Mouse (Mus musculus): ENCODE data around the gene Sec16b.

Gene Sec16b

DNA sequence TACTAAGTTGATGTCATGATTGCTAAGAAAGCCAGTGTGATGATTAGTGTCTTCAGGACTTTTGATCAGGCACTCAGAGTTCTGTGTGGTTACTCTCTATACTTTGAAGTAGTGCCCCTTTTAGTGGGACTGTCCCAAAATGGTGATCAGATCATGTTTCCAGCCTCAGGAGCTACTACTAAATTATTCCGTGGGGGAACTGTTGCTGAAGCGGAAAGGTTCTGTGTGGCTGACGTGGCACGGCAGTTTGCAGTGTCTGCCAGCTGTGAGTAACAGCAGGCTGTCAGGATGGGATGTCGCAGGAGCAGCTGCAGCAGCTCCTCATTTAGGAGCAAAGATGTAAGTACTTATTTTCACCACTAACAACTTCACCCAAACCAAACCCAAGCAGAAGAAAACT is at the start of gene Sec16b:
Gene Sec16b, plus strand, starts transcription at position 207 of the 400 bp plus-strand sequence.
- DNase-seq (ENCODE audit: low spot score in 2 of 2) = no peak

DNA sequence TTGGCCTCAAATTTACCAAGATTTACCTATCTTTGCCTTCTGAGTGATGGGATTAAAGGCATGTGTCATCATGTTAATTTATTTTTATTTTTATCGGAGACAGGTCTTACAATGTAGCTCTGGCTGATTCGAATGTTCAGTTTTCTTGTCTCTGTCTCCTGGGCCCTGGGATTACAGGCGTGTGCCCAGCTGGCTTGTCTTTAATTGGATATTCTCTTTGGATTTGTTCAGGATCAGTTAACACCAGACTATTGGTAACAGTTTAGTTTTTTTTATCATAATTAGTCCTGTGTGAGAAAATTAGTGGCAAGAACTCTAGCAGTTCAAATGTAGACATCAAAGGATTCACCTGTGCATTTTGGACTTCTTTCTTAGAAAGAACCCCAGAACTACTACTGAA is 48.7 kb upstream of the Sec16b start:
- no peak for DNase-seq (ENCODE audit: low spot score in 2 of 2)

DNA sequence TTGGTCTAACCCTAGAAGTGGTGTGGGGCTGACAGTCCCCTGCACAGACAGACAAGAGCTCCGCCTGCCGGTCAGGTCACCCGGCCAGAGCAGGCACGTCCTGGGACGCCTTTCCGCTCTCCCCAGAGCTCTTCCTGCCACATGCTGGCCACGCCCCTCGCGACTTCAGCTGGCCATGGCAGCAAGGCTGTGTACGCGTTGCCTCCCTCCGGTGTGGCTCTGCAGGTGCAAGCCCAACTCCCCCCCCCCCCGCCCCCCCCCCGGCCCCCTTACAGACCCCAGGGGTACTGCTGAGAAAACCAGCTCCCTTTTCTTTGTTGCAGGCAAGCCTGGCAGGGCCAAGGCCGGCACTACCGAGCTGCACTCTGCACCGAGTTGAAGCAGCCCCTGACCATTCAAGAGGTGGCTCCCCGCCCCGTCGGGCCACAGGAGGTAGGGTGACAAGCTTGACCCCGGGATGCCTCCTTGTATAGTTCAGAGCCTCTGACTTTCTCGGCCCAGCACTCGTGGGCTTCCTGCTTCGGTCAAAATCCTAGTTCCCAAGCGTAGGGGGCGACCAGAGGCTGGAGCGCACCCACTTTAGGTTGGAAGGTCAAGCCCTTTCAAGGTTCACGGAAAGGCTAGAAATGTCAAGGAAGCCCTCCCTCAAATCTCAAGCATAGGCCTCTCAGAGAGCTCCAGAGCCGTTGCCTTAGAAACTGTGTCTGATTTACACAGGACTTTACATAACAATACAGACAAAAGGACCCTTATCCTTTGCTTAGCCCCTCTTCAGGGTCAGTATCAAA is 47.9 kb upstream of the Sec16b start, which contains the start of gene Cryzl2:
Gene Cryzl2, plus strand, starts transcription at position 157 of the 788 bp plus-strand sequence.
- peak in 1 of 2 experiments; percentile 49 for DNase-seq (ENCODE audit: low spot score in 2 of 2)

DNA sequence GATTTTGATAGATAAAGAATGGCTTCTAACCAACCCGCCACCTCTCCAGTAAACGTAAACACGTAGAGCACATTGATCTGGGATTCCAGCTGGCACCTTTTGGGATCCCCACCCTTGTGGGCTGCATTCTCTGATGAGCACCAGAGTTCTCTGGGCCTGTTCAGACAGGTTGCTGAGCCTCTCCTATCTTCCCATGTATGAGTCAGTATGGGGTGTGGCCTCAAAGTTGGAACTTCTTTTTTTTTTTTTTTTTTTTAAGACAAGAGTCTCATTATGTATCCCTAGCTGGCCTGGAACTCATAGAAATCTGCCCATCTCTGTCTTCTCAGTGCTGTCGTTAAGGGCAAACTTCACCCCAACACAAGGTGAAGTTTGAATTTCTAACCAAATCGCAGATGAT is 46.6 kb upstream of the Sec16b start:
- DNase-seq (ENCODE audit: low spot score in 2 of 2) = no peak

DNA sequence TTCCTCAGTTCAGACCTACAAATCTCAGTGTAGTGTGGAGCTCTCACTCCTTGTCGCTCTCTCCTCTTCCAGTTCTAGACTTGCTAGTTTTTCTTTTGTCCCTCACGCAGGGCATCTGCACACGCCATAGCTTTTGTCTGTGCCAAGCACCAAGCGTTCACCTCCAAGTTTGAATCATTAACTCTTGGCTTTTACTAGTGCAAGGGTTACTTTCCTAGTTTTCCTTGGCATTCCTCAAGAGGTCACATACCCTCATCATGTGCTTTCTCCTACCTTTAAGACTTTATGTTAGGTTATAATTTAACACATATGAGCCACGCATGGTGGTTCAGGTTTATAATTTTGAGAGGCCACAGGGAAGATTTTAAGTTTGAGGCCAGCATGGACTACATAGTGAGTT is 45.3 kb upstream of the Sec16b start:
- DNase-seq (ENCODE audit: low spot score in 2 of 2) = no peak

DNA sequence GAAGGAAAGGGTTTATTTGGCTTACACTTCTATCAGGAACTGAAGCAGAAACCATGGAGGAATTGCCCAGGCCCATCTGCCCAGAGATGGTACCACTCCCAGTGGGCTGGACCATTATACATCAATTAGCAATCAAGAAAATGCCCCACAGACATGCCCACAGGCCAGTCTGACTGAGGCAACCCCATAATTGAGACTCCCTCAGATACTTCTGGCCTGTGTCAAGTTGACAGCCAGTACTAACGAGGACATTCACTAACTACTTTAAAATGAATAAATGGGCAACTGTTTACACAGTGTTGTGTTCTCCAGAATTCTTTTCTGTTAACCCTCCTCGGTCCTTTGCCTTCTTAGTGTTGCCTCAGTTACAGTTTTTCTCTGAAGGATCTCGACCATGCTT is 44.2 kb upstream of the Sec16b start:
- no peak for DNase-seq (ENCODE audit: low spot score in 2 of 2)

DNA sequence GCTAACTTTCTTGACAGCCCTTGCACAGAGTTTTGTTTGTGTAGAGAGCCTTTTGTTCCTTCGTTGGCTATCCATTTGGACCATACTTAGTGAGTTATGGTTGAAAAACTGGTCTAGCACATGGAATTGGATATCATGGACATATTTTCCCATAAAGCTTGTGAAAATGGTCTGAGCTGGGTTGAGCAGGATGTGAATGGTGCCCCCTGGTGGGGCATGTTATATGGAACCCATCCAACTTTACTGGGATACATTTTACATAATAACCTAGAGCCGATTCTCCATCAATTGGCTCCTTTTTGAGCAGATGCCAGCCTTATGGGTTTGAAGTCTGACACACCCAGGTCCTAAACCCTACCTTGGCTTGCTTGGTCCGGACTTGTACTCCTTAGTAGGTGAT is 41.3 kb upstream of the Sec16b start:
- no peak for DNase-seq (ENCODE audit: low spot score in 2 of 2)

DNA sequence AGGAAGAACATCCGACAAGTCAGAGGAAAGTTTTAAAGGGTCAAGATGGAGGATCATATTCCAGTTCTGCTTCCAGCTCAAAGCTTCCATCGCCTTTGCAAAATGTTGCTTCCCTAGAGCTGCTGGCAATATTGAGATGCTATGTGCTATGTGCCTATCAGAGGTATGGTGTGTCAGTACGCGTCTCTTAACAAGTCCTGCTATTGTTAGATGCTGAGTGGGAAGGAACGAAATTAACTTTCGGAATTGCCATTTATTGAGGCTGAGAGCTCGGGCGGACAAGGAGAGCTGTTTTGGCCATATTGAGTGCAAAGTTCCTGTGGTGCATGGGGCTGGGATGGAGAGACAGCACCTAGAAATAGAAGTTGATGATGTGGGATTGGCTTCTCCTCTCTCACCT is 38.7 kb upstream of the Sec16b start:
- DNase-seq (ENCODE audit: low spot score in 2 of 2) = no peak

DNA sequence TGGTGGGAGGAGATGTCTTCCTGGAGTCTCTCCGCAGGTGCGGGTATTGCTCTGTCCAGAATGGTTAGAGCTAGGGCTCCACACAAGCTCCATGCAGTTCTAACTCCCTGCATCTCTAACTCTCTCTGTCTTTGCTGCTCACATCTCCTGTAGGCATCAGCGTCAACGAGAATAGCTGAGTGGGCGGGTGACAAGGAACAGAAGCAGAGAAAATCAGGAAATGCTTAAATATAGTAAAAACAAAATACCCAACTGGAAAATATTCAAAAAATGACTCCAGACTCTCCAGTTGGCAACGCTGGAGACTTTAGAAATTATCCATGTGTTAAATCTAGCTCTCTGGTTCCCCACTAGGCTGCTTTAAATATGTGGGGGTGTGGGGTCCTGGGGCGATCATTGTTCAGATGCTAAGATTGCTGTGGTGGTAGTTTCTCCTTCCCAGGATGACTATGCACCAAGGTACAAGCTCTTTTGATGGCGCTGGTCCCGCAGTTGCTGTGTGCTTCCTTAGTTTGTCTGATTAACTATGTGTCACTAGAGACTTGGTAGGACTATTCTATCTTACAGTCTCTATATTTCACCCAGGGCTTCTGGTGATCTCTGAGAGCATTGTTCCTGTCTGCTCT is 35.7 kb upstream of the Sec16b start:
- DNase-seq (ENCODE audit: low spot score in 2 of 2) = peak; percentile 32 to 42

DNA sequence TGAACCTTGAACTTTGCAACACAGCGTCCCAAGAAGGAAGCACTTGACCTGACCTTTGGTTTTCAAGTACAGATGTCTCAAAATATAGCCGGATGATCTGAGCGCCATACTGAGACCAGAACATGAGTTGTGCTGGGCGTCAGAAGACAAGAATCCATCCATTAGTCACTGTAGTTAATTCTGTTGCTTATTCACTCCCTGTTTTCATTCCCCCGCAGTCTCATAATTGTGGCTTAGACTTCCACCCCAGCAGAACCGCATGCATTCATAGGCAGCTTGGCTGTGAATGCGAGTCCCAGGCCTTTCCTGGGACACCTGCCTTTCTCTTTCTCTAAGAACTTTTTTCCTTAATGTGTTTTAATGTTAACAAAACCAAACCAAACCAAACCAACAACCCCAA is 33.8 kb upstream of the Sec16b start:
- no peak for DNase-seq (ENCODE audit: low spot score in 2 of 2)

DNA sequence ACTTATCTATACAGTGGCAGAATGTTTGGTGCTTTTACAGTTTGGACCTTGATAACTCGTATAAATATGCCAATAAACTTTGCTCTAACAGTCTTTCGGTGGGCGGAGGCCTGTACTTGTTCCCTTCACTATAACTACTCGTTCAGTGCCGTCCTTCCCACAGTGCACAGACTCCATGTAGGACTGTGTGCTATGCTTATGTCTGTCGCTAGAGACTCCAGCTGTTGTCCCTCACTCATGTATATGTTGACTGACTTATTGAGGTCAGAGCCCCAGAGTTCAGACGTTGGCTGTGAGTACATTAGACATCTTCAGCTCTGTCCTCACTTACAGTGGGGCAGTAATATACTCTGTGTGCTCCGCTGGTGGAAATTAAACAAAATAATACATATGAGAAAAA is 31.7 kb upstream of the Sec16b start:
- no peak for DNase-seq (ENCODE audit: low spot score in 2 of 2)

DNA sequence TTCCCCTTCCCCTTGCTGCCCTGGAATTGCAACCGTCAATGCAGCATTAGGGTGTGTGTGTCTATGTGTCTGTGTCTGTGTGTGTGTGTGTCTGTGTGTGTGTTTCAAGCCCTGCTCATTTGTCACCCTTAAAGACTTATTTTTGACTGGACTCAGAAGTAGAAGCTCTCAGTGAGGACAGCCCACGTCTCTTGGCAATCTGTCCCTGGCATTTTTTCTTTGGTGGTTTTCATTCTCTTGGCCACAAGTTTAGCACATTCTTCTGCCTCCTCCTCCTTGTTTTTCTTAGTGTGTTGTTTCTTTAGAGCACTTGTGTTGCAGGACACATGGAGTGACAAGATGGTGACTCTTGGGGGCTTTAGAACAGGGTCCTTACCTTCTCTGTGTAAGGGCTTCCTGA is 30.3 kb upstream of the Sec16b start:
- DNase-seq (ENCODE audit: low spot score in 2 of 2) = no peak

DNA sequence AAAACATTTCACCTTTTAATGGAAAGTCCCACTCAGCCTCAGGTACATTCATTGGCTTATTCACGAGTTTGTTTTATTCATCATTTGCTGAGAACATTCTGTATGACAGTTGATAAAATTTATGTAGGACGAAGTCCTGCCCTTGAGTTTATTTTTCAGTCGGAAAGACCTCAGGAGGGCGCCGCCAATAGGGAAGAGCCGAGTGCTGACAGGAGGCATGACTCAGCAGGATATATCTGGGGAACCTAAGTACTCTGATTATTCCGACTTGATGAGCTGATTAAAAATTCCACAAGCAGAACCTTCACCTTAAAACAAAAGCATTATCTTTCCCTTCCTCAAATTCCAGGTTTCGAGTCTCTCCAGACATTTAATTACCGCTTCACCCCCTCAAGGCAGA is 26.4 kb upstream of the Sec16b start:
- DNase-seq (ENCODE audit: low spot score in 2 of 2) = no peak

DNA sequence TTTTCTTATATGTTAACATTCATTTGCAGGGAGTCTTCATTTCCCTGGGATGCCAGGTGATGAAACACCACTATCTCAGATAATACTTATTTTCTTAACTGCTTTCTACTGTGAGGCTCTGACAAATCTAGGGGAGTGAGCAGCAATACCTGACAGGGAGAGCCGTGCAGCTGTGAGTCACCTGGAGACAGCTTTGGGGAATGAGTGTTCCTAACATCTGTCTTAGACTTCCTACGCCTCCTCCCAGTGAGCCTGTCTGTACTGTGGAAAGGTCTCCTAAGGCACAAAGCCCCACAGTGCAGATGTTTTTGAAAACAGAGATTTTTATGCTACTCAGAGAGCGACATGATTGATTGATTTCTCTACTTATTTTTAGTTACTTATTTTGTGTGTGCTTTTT is 25.6 kb upstream of the Sec16b start:
- DNase-seq (ENCODE audit: low spot score in 2 of 2) = no peak

DNA sequence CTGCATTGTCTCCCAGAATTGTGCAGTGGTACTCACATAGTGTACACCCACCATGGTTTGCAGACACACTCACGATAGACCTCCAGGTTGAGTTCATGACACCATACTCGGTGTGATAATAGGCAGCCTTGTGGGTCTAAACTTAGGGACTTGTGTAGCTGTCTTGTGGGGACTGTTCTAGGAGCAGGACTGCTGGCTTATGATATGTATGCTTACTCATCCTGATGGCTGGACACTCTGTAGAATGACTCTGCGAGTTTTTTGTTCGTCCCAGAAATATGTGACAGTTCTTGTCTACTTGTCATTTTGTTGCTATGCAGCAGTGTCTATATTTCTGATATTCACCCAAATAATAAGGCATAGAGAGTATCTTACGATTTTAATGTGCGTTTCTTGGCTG is 24.9 kb upstream of the Sec16b start:
- no peak for DNase-seq (ENCODE audit: low spot score in 2 of 2)

DNA sequence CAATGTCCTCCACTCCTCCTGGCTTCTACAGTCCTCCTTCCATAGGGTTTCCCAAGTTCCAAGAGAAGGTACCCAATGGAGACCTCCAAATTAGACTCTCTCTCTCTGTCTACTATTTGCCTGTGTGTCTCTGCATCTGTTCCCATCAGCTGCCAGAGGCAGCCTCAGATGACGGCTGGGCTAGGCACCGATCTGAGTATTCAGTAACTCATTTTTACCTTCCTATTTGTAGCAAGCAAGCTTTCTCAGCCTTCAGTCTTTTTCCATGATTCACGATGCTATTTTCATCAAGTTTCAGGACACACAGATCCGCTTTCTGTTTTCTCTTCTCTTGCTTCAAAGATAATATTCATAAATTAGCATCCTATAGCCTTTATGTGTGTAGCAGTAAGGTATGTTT is 22.4 kb upstream of the Sec16b start:
- DNase-seq (ENCODE audit: low spot score in 2 of 2) = no peak

DNA sequence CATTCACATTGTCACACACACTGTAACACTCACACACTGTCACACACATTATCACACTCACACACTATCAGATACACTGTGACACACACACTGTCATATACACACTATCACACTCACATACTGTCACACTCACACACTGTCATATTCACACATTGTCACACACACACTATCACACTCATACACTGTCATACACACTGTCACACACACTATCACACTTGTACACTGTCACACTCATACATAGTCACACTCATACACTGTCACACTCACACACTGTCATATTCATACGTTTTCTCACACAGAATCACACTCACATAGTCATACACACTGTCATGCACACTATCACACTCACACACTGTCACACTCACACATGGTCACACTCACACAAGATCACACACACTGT is 5.9 kb upstream of the Sec16b start:
- no peak for DNase-seq (ENCODE audit: low spot score in 2 of 2)

DNA sequence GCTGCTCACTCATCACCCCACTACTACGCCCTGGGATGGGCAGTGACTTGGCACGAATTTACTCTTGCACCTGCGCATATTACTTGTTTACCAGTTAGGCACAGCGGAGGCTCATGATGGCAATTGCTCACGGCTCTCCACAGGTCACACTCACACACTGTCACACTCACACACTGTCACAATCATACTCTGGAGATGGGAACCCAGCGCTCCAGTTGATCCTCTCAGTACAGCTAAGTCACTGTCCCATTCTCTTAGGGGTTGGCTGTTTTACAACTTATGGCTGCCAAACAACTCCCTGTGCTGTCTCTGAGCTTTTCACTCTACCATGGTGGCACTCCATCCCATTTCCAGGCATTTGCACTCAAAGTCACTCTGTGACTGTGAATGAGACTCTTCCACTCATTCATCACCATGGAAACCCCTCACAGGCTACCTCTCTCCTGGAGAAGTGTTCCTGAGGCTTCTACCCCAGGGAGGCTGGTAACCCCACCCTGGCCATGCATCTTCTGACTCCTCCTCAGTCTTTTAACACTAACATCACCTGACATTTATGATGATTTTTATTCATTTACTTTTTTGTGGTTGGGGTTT is 5.1 kb upstream of the Sec16b start:
- DNase-seq (ENCODE audit: low spot score in 2 of 2) = no peak

DNA sequence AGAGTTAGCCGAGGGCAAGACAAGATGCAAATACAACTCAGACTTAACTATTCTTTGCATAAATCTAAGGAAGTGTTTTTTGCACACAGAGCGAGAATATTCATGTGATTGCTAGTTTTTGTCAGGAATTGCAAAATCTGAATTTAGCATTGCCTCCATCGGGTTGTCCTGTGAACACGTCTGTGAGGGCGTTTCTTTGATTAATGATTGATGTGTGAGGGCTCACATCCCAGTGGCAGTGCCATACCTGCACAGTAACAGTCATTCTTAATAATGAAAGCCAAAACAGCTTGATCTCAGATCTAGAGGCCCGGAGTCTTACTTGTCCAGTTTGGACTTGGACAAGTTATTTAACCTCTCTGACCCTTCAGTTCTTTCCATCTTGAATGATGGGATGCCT is 3.5 kb upstream of the Sec16b start:
- no peak for DNase-seq (ENCODE audit: low spot score in 2 of 2)

DNA sequence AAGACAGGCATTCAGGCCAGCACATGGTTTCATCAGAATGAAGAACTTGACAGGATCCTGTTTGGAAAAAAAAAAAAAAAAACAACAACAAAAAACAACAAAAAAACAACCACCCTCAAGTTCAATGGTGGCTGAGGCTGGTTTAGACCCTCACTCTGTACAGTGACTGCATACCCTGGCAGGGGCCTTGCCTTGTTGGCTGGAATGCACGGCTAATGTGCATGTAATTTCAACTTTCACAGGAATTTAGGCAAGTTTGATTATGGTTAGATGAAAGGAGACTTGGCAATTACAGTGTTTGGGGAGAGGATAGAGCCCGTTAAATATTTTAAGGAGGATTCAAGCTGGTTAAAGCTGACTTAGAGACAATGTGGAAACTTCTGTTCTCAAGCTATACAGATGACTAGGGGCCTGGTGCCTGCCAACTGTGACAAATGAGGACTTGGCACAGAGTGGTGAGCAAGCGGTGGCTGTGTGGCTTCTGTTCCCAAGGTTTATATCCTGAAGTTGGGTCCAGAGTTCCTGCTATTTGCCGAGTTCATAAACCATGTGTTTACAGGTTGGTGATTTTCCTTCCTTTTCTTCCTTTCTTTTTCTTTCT is 567 bp downstream of the Sec16b start:
- DNase-seq (ENCODE audit: low spot score in 2 of 2) = no peak

DNA sequence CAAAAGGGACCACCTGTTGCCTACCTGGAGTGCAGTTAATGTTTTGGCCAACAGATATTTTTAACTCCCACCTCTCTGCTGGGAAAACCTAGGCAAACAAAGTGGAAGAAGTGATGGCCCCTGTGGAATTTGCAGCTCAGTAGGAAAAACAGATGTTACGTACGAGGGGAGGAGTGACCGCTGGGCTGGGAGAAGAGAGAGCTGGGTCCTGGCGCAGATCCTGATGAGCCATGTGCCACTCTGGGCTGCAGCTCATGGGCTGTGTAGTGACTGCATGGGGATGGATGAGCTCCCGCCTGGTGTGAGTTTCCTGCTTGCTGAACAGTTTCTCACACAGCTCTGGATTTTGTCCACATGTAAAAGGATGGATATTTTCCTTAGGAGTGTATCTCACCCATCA is 1.3 kb downstream of the Sec16b start:
- DNase-seq (ENCODE audit: low spot score in 2 of 2) = no peak

DNA sequence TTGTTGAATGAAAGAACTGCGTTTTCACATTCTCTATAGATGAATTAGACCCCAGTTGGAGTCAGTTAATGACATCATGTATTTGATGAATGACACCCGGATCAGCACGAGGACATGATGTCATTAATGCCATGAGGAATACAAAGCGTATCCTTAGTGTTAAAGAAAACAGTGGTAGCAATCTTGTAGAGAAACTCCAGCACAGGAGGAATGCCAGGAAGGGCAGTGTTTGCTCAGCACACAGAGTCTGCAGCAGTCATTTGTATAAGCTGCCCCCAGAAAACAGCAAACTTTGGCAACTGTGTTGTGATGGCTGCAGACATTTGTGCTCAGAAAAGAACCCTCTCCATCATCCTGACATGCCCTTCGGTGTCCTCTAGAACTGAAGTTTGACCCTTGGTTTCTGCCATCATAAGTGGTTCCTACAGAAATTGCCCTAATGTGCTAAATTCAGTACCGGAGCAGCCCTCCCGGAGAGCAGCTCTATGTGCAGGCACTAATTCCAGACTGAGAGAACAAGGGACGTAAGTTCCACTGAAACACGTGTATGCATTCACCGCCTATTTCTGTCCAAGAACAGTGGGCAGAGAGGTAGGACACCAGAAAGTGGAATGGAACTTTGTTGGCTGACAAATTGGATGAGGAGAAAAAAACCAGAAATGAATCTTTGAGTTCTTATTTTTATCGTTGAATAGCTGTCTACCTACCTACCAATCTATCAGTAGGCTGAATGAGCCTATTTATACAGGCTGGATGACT is 6.3 kb downstream of the Sec16b start:
- no peak for DNase-seq (ENCODE audit: low spot score in 2 of 2)
